Mouse (Mus musculus) gastrocnemius, adult 18-20 months (tissue): ENCODE results near the gene Slirp. TPM values are rescaled to one million over a fixed set of nuclear protein-coding genes. Genes with fewer than 3 reads are reported as not detected.
"Not testable (repeated sequence)": the region's sequence is repeated elsewhere in the genome, so short reads cannot be mapped to it uniquely, and the experiment has no call there.

ENCODE experiments used
- DNase-seq: peaks from one replicate; pipeline ENCODE4 v3.0.0; 2021; ENCODE audit warnings: low spot score
- microRNA-seq: library from miRNA; unstranded; fragments of <30 nt; microRNA quantifications from one replicate; pipeline ENCODE4 v1.2.0, GENCODE M21; 2021
- total RNA-seq, 2 experiments: library from RNA; stranded (reverse); gene quantifications; 2 replicates each; pipeline ENCODE4 v1.2.3; 2021

Slirp gene
- total RNA-seq, 2 experiments from 2014 or later, result 159 to 162 TPM

DNA sequence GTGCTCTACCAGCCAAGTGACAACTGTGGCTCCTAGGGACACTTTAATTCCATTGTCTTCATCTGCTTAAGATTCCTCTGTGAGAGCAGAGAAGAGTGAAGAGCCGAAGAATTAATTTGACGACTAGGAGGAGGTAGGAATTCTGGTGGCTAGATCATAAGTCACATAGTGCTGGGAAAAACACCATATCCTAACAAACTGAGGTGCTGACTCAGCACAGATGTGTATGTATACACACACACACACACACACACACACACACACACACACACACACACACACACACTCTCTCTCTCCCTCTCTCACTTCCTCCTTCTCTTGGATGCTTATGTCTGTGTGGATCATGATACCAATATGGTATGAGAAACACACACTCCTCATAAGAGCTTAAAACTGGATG lies 15.4 kb upstream of the Slirp start:
- DNase-seq, result no peak

- no peak for DNase-seq
Observed at GRCm38 (mm10) chr12:87428885-87429284, 14.8 kb upstream of the Slirp start.

DNA sequence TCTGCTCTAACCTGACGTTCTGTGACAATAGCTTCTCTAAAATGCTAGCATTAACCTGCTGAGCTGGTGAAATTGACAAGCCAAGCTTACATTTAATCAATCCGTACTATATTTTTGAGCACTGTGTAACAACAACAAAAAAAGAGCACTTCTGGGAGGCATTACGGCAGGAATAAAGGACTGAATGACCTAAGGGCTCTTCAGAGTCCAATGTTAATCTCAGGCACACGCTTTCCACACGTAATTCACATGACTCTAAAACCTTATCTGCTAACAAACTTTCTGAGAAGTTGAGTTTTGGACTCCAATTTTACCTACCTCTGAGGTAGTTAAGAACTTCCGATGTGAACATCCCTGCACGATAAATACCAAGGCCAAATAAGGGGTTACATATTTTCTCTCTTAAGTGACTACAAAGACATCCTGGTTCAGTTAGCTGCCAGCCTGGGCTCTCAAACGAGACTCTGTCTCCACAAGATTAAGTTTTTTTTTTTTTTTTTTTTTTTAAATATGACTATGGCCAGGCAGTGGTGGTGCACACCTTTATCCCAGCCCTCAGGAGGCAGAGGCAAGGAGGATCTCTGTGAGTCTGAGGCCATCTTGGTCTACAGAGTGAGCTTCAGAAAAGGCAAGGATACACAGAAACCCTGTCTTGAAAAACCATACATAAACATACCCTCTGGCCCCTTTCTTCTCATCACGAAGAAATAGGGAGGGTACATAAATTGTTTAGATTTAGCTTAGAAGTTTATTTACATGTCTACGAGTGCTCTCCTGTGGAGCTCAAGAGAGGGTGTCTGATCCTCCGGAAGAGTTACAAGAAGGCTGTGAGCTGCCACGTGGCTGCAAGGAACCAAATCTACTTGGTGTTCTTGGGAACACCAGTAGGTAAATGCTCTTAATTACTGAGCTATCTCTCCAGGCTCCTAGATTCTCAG lies 1.2 kb upstream of the Slirp start:
- no peak for DNase-seq

DNA sequence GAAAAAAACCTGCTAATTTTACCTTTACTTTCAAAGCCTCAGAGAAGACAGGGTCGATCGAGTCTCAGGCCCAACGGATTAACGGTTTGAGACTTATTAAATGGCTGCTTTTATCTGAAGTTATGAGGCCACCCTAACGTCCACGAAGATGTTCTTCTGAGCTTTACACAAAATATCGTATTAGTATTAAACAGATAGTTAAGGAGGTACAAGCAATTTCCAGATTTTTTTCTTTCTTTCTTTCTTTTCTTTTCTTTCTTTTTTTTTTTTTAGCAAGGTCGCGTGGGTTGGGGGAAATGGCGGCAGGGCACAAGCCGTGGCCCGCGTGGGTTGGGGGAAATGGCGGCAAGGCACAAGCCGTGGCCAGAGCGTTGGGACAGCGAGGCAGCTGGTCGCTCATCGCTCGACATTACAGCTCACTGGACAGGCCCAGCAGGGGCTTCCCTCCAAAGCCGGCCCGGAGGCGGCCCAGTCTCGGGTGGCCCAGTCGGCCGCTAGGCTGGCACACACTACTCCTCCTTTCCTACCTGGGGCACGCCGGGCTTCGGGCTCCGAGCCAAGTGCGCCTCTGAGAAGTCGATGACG lies 489 bp upstream of the Slirp start:
- no peak for DNase-seq

- no peak for DNase-seq
Observed at GRCm38 (mm10) chr12:87444211-87444610, 515 bp downstream of the Slirp start.

GRCm38 (mm10) chr12:87449456-87449855 lies 5.8 kb downstream of the Slirp start:
- DNase-seq, result no peak

- no peak for DNase-seq
Observed at GRCm38 (mm10) chr12:87464678-87465297, 21.1 kb downstream of the Slirp start.

- DNase-seq, result no peak
Observed at GRCm38 (mm10) chr12:87470263-87471136, 26.8 kb downstream of the Slirp start.

GRCm38 (mm10) chr12:87471421-87471963 lies 27.8 kb downstream of the Slirp start:
- DNase-seq, result no peak

DNA sequence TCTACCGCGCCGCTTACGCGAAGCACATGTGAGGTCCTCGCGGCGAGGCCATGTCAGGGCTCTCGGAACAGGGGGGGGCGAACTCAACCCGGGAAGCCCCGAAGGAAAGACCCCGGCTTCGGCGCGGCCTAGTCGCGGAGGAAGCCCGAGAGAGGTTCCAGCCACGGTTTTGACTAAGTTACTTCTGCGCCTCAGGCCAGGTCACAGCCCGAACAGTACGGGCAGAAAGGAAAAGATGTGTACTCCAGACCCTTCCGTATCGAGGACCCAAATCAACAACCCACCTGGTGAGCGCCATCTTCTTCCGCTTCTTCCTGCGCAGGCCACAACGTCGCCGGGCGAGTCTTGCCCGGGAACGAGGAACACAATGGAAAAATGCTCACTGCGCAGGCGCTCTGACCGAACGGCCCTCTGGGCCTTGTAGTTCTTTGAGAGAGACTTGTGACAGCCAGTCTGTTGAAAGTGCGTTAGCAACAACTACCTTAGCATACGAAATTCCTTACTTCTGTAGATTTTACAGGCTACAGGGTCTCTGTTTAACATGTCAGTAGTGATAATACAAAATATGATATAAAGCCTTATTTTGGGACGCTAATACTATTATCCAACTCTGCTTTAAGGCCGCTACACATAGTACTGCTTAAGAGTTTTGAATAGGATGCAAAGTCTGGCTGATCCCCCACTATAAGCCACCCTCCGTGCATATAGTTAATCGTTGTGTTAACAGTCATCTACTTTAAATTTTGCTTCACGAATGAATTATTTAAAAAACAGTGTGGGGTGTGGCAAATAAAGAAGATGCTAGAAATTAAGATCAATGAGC lies 28.5 kb downstream of the Slirp start, which contains the start of gene Snw1:
Gene Snw1 (minus strand): TSS at position 311 of the 823 bp plus-strand sequence.
- peak; percentile 95 for DNase-seq

DNA sequence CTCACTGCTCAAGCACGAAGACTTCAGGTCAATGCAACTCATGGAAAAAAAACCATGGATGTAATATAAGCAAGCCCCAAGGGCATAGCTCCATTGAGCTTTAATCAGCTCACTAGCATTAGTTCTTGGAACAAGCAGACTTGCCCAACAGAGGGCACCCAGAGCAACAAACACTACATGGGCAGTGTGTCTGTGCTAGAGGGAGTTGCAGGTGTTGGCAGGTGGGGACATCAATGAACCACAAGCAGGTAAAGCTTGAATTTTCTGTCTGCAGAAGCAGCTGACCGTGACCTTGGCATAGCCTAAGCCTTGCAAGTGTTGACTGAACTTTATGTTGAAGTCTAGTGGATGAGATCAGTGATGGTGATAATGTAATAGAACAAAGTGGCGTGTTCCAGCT lies 31.1 kb downstream of the Slirp start:
- DNase-seq, result no peak

DNA sequence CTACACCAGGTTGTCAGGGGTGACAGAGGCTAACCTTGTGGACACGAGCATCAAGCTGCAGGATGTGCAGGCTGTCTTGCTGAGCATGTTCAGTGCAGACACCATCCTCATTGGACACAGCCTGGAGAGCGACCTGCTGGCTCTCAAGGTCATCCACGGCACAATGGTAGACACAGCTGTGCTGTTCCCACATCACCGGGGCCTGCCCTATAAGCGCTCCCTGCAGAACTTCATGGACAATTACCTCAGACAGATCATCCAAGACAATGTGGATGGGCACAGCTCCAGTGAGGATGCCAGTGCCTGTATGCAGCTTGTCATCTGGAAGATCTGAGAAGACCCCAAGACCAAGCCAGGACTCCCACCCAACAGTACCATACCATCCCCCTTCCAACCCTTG lies 38.8 kb downstream of the Slirp start:
- not testable (repeated sequence) for DNase-seq

DNA sequence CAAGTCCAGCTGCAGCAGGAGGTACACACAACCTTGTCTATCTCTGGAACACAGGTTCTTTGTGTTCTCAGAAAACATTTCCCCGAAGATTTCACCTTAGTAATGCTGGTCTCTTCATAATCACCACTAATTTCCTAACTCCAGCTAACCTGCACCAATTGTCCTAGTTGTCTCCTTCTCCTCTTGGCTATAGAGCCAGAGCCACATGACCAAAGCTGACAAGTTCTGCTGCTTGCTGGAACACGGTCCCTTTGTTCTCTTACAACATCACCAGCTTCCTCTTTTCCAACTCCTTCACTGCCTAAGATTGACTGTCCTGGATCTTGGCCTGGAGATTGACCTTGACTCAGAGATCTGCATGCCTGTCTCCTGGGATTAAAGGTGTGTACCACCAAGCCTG lies 45.0 kb downstream of the Slirp start:
- not testable (repeated sequence) for DNase-seq

DNA sequence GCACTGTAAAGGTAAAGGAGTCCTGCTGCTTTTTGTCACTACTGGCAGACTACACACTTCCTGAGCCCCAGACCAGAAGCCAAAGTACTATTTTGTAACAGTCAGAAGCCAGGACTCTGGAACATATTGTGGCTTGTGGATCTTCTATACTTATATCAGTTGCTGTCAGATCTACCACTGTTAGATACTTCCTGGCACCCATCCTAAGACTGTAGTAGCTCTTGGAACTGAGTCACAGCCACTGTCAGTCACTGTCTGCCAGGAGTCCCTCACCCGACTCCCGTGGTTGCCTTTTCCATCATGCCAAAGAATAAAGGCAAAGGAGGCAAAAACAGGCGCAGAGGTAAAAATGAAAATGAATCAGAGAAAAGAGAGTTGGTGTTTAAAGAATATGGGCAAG lies 50.7 kb downstream of the Slirp start, which contains the start of gene Gm5788:
Gene Gm5788 (plus strand): TSS at position 301 of the 400 bp plus-strand sequence.
- DNase-seq, result not testable (repeated sequence)

Small RNA genes lying within 50 kb of the gene (microRNA-seq; reads per million reads assigned to microRNA genes)
- 68.5 reads per million, percentile 54 among the genes with 10 or more reads in this experiment for gene Mir3068

Other genes with a start within 250 kb of the Slirp start
- gene Samd15, start 244.2 kb upstream of the Slirp start, total RNA-seq, result under 1 TPM in 1 of 2 experiments, not detected in 1; 0.25 TPM
- gene Tmed8, start 243.4 kb upstream of the Slirp start, total RNA-seq, result 1 to 10 TPM; 1.3 to 1.4 TPM
- under 1 TPM; 0.55 to 0.94 TPM for gene Noxred1, start 205.2 kb upstream of the Slirp start, total RNA-seq
- 1 to 10 TPM; 6.1 to 9.1 TPM for gene Vipas39, start 177.6 kb upstream of the Slirp start, total RNA-seq
- gene Ahsa1, start 177.4 kb upstream of the Slirp start, total RNA-seq, result 100 to 1,000 TPM; 121 to 129 TPM
- gene Ism2, start 144.2 kb upstream of the Slirp start, total RNA-seq, result not detected
- gene Sptlc2, start 55.5 kb upstream of the Slirp start, total RNA-seq, result 1 to 10 TPM; 7.9 to 10.0 TPM
- 1 to 10 TPM; 4.1 to 5.5 TPM for gene Alkbh1, start 121 bp downstream of the Slirp start, total RNA-seq
- 10 to 100 TPM; 48.5 to 49.7 TPM for gene Snw1, start 28.4 kb downstream of the Slirp start, total RNA-seq
- gene Gm5788, start 50.8 kb downstream of the Slirp start, total RNA-seq, result not detected
- not detected for gene Gm8300, start 70.4 kb downstream of the Slirp start, total RNA-seq
- not detected for gene Oog1, start 158.8 kb downstream of the Slirp start, total RNA-seq
- not detected for gene Gm4027, start 175.0 kb downstream of the Slirp start, total RNA-seq
- gene Gm16381, start 200.7 kb downstream of the Slirp start, total RNA-seq, result not detected